Mouse (Mus musculus): ENCODE results near the gene Leo1.
A peak's percentile ranks its signal among the peaks of the same experiment; 100 is the strongest.
"Not testable (repeated sequence)": the region's sequence is repeated elsewhere in the genome, so short reads cannot be mapped to it uniquely, and the experiment has no call there.

Gene Leo1

DNA sequence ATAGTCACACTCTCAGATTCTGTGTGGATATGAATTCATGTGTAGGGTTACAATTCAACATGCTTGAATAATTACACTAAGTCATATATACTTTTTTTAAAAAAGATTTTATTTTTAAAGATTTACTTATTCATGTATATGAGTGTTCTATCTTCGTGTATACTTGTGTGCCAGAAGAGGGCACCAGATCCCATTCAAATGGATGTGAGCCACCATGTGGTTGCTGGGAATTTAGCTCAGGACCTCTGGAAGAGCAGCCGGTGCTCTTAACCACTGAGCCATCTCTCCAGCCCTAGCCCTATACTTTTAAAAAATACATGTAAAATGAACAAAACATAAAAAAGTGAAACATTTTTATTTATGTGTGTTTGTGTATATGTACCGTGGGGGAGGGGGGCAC, 26.3 kb downstream of the Leo1 start:
- DNase-seq (ENCODE audit: low read depth), result no peak

DNA sequence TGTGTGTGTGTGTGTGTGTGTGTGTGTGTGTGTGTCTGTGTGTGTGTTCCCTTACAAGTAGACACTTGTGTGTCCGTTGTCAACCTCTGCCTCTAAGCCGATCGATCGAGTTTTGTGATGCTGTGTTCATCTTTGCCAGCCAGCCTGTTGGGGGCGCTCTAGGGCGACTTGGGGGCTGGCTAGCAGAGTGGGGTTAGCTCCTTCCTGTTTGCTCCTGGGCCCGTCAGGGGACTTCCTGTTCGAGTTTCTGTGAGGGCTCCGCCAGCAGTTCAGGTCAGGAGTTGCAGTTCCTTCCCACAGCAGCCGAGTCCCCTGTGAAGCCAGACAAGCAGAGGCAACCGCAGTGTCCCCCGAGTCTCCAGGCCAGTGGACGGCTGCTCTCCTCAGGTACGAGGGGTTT, 27.0 kb downstream of the Leo1 start:
- DNase-seq (ENCODE audit: low read depth), result peak; percentile 42

DNA sequence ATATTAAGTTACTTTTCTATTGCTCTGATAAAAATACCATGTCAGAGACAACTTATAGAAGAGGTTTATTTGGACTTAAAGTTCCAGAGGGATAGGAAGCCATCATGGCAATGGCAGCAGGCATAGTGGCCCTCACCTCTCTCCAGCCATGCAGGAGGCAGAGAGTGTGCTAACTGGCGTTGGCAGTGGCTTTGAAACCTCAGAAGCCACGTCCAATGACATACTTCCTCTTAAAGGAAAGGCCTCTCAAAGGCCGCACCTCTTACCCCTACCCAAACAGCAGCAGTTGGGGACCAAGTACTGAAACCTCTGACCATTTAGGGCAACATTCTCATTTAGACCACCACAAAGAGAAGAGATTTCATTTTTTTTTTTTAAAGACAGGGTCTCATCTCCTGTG, 35.9 kb downstream of the Leo1 start:
- DNase-seq (ENCODE audit: low read depth), result no peak

DNA sequence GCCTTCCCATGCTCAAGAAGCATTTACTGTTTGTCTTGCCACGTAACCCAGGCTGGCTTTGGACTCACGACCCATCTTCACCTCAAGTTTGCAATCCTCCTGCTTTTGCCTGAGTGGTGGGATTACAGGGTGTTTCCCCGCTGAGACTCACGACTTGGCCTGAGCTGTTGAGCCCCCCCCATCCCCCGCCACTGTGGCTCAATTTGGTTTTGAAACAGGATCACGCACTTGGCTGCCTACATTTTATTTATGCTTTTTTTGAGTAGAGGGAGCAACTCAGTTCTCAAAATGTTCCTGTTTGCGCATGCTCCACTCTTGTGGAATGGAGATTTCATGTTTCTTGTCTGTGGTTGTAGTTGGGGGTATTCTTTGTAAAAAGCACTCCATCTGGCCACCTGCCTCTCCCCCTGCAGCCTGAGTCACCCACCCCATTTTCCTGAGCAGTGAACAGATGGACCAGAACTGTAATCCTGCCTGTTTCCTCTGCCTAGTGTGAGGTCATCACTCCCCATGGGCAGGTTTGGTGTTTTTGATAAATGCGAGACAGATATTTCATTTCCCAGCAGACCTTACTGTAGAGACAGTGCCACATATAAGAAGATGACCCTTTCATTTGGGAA, 37.9 kb downstream of the Leo1 start:
- DNase-seq (ENCODE audit: low read depth), result no peak

DNA sequence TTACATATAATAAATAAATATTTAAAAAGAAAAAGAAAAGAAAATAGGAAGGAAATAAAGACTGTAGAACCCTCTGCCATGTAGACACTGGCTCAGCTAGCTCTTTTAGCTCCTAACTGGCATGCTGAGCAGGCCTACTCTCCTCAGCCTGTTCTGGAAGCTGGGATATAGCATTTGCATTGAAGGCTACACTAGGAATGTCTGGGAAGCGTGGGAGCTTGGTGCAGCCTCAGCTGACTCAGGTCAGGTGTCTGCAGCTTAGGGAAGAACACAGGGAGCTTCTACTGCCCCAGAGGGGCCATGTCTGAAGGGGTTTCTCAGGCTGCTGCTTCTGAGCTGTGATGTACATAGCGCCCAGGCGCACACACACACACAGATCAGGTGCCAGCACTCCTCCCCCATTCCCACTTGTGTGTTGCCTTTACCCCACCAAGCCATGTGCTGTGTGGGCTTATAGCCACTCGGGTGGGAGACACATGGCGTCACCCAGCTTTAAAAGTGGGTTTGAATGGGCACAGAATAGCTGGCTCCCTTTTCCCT, 39.3 kb downstream of the Leo1 start:
- DNase-seq (ENCODE audit: low read depth), result no peak

DNA sequence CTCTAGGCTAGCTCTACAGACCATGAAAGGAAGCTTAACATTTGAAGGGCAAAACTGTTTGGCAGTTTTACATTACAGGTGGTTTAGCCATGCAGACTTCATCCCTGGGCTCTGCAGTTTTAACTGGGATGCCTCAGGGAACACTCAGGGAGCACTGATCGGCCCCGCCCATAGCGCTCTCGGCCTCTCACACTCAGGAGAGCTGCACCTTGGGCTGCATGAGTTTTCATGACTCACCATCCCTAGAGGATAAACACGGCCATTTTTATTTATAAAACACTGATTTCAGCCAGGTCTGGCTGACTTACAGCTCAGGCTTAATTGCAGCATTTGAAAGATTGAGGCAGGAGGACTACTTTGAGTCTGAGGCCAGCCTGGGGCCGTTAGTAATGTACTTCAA, 43.9 kb downstream of the Leo1 start:
- DNase-seq (ENCODE audit: low read depth), result no peak

DNA sequence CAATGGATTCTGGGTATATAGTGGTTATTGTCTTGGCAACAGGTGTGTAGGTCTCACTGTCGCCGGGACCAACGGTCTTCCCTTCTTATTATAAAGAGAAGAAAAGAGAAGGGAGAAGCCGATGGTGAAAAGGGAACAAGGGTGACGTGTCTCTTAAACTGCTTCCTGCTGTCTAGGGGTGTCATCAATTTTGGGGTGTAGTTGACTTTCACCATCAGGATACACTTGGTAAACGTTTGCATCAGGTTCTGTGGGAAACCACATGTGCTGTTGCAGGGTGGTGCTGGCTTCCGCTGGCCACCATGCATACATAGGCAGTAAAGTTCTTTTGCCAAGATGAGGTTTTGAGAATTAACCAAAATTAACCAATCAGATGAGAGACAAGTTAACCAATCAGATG, 46.9 kb downstream of the Leo1 start:
- DNase-seq (ENCODE audit: low read depth), result not testable (repeated sequence)

DNA sequence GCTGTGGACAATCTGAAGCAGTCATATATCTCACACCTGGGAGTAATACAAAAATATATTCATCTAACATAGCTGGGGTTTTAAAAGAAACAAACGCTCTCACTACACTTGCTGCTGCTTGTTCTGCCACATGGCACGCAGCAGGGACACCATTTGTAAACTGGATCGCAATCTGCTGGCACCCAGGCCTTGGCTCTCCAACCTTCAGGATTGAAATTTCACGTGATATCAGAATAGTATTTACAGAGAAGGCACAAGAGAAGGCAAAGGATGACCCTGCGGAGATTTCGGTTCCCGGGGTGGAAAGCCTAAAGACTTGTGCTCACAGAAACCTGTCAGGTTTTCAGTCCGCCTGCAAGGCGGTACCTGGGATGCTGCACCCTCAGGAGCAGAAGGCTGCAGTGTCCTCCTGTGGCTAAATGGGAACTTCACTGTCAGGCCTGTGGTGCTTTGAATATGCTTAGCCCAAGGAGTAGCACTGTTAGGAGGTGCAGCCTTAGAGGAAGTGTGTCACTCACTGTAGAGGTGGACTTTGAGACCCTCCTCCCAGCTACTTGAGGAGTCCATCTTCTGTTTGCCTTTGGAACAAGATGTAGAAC, 53.2 kb downstream of the Leo1 start:
- no peak for DNase-seq (ENCODE audit: low read depth)

DNA sequence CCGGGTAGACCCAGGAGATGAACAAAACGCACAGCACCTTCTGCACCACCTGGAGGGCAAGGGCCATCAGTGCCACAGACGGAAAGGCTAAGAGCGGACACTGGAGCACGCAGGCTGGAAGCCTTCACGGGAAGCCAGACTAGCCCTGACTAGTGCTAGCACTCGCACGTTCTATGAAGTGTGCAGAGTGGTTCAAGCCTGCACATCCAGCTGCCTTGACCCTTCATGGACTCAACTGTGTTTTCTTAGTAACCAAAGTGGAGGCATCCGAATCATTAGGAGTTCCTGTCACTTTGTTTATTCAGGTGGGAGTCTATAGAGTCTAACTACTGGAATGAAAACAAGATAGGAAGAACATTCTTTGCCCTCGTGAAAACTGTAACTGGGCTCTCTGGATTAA, 54.6 kb downstream of the Leo1 start:
- DNase-seq (ENCODE audit: low read depth), result no peak

DNA sequence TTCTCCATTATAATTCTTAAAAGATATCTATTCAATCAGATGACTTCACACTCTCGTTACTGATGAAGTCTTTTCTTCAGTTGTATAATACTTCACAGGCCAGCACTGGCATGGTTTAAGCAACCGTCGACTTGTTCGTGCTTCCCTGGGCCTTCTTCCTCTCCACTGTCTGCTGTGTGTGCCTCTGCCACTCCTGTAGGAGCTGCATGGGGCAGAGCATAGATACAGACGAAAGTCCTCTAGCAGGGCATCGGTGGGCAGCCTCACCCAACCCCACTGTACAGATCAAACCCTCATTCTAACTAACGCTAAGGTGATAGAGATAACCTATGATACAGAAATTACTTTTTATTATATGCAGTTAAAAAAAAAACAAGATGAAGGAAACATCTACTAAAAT, 57.2 kb downstream of the Leo1 start:
- DNase-seq (ENCODE audit: low read depth), result no peak

DNA sequence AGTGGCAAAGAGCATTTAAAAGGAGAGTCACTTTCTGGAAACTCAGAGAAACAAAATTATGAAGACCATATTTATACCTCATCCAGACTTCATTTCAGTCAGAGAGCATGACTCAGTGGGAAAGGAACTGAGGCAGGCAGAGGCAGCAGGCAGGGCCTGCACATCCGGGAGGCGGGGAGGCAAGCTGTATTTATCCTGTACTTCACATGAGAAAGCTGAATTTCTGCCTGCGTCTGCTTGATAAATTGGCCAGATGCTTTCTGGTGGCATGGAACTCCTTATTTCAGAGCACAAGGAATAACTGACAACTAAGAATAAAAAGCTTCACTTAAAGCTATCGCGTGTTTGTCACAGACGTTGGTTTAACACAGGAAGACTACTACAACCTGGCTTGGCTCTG, 63.0 kb downstream of the Leo1 start:
- DNase-seq (ENCODE audit: low read depth), result no peak

DNA sequence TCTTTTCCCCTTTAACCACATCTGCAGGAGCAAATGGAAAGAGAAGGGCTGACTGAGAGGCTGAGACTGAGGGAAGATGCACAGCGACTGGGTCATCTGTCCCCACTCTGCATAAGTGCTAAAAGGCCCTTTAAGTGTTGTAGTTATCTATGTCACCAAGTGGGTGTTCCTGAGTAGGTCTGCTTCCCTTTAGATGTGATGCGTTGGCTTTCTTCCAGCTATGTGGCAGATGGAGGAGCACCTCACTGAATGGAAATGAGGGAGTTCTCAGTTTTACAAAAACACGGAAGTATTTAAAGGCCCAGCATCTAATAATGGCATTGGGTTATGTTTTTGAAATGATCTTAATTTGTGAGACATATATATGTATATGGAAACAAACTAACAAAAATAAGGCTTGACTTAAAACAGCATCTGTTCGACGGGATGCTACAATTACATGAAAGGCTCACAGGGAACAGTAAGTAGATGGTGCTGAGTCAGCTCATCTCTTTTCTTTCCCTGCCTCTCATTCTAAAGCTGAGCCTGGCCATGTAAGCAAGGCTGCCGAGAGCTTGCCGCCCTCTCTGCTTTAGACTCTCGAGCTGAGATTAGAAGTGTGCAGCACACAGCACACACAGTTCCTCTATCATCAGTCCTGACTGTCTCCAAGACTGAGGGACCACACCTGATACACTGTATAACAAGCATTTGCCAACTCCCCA, 70.1 kb downstream of the Leo1 start:
- no peak for DNase-seq (ENCODE audit: low read depth)

DNA sequence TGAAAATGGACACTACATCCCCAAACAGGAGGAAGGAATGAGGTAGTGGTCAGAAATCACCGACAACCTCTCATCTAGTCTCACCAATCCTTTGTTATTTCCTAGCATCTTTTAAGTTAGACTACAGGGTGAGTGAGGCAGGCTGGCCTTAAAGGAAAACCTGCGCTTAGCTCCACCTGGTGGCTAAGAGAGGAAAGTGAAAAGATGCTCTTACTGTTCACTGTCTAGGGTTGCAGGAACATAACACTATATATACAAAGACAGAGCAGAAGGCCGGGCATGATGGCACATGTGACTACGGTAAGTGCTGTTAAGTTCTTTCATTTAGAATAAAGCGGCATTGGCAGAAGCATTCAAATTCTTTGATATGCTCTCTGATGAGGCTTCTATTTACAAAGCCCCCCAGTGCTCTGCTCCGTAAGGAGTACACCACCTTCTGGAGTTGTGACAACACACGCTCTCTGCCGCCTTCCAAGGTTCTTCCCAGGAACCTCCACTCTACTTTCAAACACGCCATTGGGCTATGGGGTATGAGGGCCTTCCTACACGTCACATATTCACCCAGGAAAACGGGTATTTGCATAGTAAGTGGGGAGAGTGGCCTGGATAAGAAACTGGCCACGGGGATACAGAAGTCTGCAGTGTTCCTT, 74.3 kb downstream of the Leo1 start:
- DNase-seq (ENCODE audit: low read depth), result peak; percentile 69

Data from naive thymus-derived CD4-positive, alpha-beta T cell, adult 2 months (primary cell).